Mouse (Mus musculus): ENCODE data around the gene Fkbp1a. TPM values are rescaled to one million over a fixed set of nuclear protein-coding genes. Genes with fewer than 3 reads are reported as not detected.

The Fkbp1a gene
- polyA plus RNA-seq, 1 experiment from 2014 or later, result 561 TPM

- Histone ChIP-seq H3K4me3 (ENCODE audit: low read length) (no peak overlapping the region), H3K9ac (ENCODE audit: low read depth, low read length) (no peak overlapping the region), H3K4me2 (ENCODE audit: low read depth, low read length) (no peak overlapping the region), H3K36me3 (ENCODE audit: control insufficient read depth, insufficient read depth, low read length) (no peaks in the 10 kb centered on the region), H3K9me3 (ENCODE audit: control insufficient read depth, low read length) (no peaks in the 10 kb centered on the region), H3K27ac (ENCODE audit: low read length) (no peak overlapping the region), H3K27me3 (replicated peaks; ENCODE audit: control insufficient read depth, insufficient read depth, low read length) (no peaks in the 10 kb centered on the region), H3K4me1 (ENCODE audit: control insufficient read depth, insufficient read depth, low read length) (no peaks in the 10 kb centered on the region)
- ATAC-seq, result no peak
- WGBS, result 76% methylated on average over 2 of the region's 2 CpGs
These were observed 27.2 kb downstream of the Fkbp1a start for GRCm38 (mm10) chr2:151569452-151569851.

- WGBS, result 59% methylated on average over 17 of the region's 17 CpGs
- H3K9me3 ChIP-seq (ENCODE audit: control insufficient read depth, low read length), result no peaks in the 10 kb centered on the region
- peak within 1 kb of the TSS; percentile 33 for H3K4me2 ChIP-seq (ENCODE audit: low read depth, low read length)
- H3K4me3 ChIP-seq (ENCODE audit: low read length), result peak within 1 kb of the TSS; percentile 16
- H3K36me3 ChIP-seq (ENCODE audit: control insufficient read depth, insufficient read depth, low read length), result no peaks in the 10 kb centered on the region
- ATAC-seq, result peak; percentile 93
- no peaks in the 10 kb centered on the region for H3K27me3 ChIP-seq (replicated peaks; ENCODE audit: control insufficient read depth, insufficient read depth, low read length)
- H3K27ac ChIP-seq (ENCODE audit: low read length), result peak within 1 kb of the TSS; percentile 57
- peaks cover 5% of the 10 kb centered on the region; the same call in 1 of the 2 replicates for H3K4me1 ChIP-seq (ENCODE audit: control insufficient read depth, insufficient read depth, low read length)
- peak within 1 kb of the TSS; percentile 39; the same call in 1 of the 2 replicates for H3K9ac ChIP-seq (ENCODE audit: low read depth, low read length)
These were observed 29.8 kb downstream of the Fkbp1a start, which contains the start of gene Sdcbp2 for GRCm38 (mm10) chr2:151571873-151572700. Gene Sdcbp2 (plus strand): TSS chr2:151572622.

GRCm38 (mm10) chr2:151573667-151574066 is 31.4 kb downstream of the Fkbp1a start:
- Histone ChIP-seq H3K27me3 (replicated peaks; ENCODE audit: control insufficient read depth, insufficient read depth, low read length) (no peaks in the 10 kb centered on the region), H3K9me3 (ENCODE audit: control insufficient read depth, low read length) (no peaks in the 10 kb centered on the region), H3K4me3 (ENCODE audit: low read length) (no peak overlapping the region), H3K4me1 (ENCODE audit: control insufficient read depth, insufficient read depth, low read length) (peaks cover 5% of the 10 kb centered on the region; the same call in 1 of the 2 replicates), H3K27ac (ENCODE audit: low read length) (no peak overlapping the region), H3K9ac (ENCODE audit: low read depth, low read length) (peak overlapping the region; percentile 31; the same call in 1 of the 2 replicates), H3K4me2 (ENCODE audit: low read depth, low read length) (no peak overlapping the region), H3K36me3 (ENCODE audit: control insufficient read depth, insufficient read depth, low read length) (no peaks in the 10 kb centered on the region)
- 73% methylated on average over 3 of the region's 3 CpGs for WGBS
- ATAC-seq, result no peak

DNA sequence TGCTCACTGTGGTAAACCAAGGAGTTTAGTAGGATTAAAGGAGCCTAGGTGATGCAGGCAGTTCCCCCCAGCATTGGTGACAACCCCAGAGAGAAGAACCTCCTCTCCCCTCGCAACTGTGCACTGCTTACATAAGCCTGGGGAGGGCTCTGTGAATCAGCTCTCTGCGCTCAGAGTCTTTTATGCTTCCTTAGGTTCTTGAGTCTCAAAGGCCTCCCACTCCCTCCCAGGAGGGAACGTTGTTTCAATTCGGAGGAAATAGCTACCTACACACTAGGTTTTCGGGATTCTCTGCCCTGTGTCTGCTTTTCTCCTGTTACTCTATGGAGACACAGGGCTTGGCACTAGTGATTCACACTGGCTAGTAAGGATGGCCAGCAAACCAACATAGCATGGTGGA is 32.3 kb downstream of the Fkbp1a start:
- Histone ChIP-seq H3K4me2 (ENCODE audit: low read depth, low read length) (no peak overlapping the region), H3K36me3 (ENCODE audit: control insufficient read depth, insufficient read depth, low read length) (no peaks in the 10 kb centered on the region), H3K27ac (ENCODE audit: low read length) (no peak overlapping the region), H3K4me1 (ENCODE audit: control insufficient read depth, insufficient read depth, low read length) (peaks cover 5% of the 10 kb centered on the region; the same call in 1 of the 2 replicates), H3K27me3 (replicated peaks; ENCODE audit: control insufficient read depth, insufficient read depth, low read length) (no peaks in the 10 kb centered on the region), H3K9ac (ENCODE audit: low read depth, low read length) (no peak overlapping the region), H3K9me3 (ENCODE audit: control insufficient read depth, low read length) (no peaks in the 10 kb centered on the region), H3K4me3 (ENCODE audit: low read length) (no peak overlapping the region)
- ATAC-seq, result no peak
- 67% methylated on average over 5 of the region's 5 CpGs for WGBS

- H3K27me3 ChIP-seq (replicated peaks; ENCODE audit: control insufficient read depth, insufficient read depth, low read length), result no peaks in the 10 kb centered on the region
- no peak for ATAC-seq
- H3K36me3 ChIP-seq (ENCODE audit: control insufficient read depth, insufficient read depth, low read length), result no peaks in the 10 kb centered on the region
- H3K27ac ChIP-seq (ENCODE audit: low read length), result peak overlapping the region; percentile 61; the same call in 1 of the 2 replicates
- H3K4me1 ChIP-seq (ENCODE audit: control insufficient read depth, insufficient read depth, low read length), result peaks cover 5% of the 10 kb centered on the region; the same call in 1 of the 2 replicates
- WGBS, result 22% methylated on average over 7 of the region's 7 CpGs
- no peaks in the 10 kb centered on the region for H3K9me3 ChIP-seq (ENCODE audit: control insufficient read depth, low read length)
- H3K4me3 ChIP-seq (ENCODE audit: low read length), result peak overlapping the region; percentile 42
- peak overlapping the region; percentile 57 for H3K9ac ChIP-seq (ENCODE audit: low read depth, low read length)
- peak overlapping the region; percentile 72 for H3K4me2 ChIP-seq (ENCODE audit: low read depth, low read length)
These were observed 32.9 kb downstream of the Fkbp1a start for GRCm38 (mm10) chr2:151575119-151575698.

GRCm38 (mm10) chr2:151575699-151576389 is 33.6 kb downstream of the Fkbp1a start:
- peak overlapping the region; percentile 61 for H3K27ac ChIP-seq (ENCODE audit: low read length)
- no peaks in the 10 kb centered on the region for H3K36me3 ChIP-seq (ENCODE audit: control insufficient read depth, insufficient read depth, low read length)
- H3K27me3 ChIP-seq (replicated peaks; ENCODE audit: control insufficient read depth, insufficient read depth, low read length), result no peaks in the 10 kb centered on the region
- peak overlapping the region; percentile 42 for H3K4me3 ChIP-seq (ENCODE audit: low read length)
- ATAC-seq, result peak; percentile 76
- peak overlapping the region; percentile 57 for H3K9ac ChIP-seq (ENCODE audit: low read depth, low read length)
- peaks cover 6% of the 10 kb centered on the region; the same call in 1 of the 2 replicates for H3K4me1 ChIP-seq (ENCODE audit: control insufficient read depth, insufficient read depth, low read length)
- H3K9me3 ChIP-seq (ENCODE audit: control insufficient read depth, low read length), result no peaks in the 10 kb centered on the region
- WGBS, result 3% methylated on average over 38 of the region's 38 CpGs
- peak overlapping the region; percentile 72 for H3K4me2 ChIP-seq (ENCODE audit: low read depth, low read length)

GRCm38 (mm10) chr2:151579183-151579582 is 36.9 kb downstream of the Fkbp1a start:
- no peaks in the 10 kb centered on the region for H3K36me3 ChIP-seq (ENCODE audit: control insufficient read depth, insufficient read depth, low read length)
- H3K4me3 ChIP-seq (ENCODE audit: low read length), result no peak overlapping the region
- H3K27ac ChIP-seq (ENCODE audit: low read length), result peak overlapping the region; percentile 79
- H3K4me1 ChIP-seq (ENCODE audit: control insufficient read depth, insufficient read depth, low read length), result peaks cover 7% of the 10 kb centered on the region; the same call in 1 of the 2 replicates
- peak overlapping the region; percentile 26; the same call in 1 of the 2 replicates for H3K4me2 ChIP-seq (ENCODE audit: low read depth, low read length)
- H3K9me3 ChIP-seq (ENCODE audit: control insufficient read depth, low read length), result no peaks in the 10 kb centered on the region
- no peak overlapping the region for H3K9ac ChIP-seq (ENCODE audit: low read depth, low read length)
- 66% methylated on average over 4 of the region's 4 CpGs for WGBS
- ATAC-seq, result peak; percentile 61
- no peaks in the 10 kb centered on the region for H3K27me3 ChIP-seq (replicated peaks; ENCODE audit: control insufficient read depth, insufficient read depth, low read length)

DNA sequence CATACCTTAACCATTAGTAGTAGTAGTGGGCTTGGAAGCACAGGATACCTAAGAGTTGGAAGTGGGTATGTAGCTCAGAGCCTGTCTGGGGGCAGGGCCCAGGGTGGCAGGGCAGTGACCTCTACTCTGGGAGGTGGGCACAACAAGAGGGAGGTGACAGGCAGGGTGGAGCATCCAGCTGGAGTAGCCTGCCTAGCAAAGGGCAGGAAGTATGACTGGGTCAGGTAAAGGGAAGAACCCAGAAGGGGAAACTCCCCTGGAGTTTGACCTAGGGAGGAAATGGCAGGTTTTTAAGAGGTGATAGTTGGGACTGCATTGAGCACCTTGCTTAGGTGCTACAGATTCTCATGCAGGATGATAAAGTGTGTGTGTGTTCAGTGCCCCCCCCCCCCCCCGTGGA is 38.7 kb downstream of the Fkbp1a start:
- H3K27me3 ChIP-seq (replicated peaks; ENCODE audit: control insufficient read depth, insufficient read depth, low read length), result no peaks in the 10 kb centered on the region
- H3K36me3 ChIP-seq (ENCODE audit: control insufficient read depth, insufficient read depth, low read length), result no peaks in the 10 kb centered on the region
- H3K4me3 ChIP-seq (ENCODE audit: low read length), result no peak overlapping the region
- H3K27ac ChIP-seq (ENCODE audit: low read length), result no peak overlapping the region
- no peak overlapping the region for H3K9ac ChIP-seq (ENCODE audit: low read depth, low read length)
- H3K9me3 ChIP-seq (ENCODE audit: control insufficient read depth, low read length), result no peaks in the 10 kb centered on the region
- ATAC-seq, result peak; percentile 58
- WGBS, result 14% methylated on average over 1 of the region's 1 CpGs
- H3K4me1 ChIP-seq (ENCODE audit: control insufficient read depth, insufficient read depth, low read length), result peaks cover 3% of the 10 kb centered on the region; the same call in 1 of the 2 replicates
- no peak overlapping the region for H3K4me2 ChIP-seq (ENCODE audit: low read depth, low read length)

GRCm38 (mm10) chr2:151585934-151586333 is 43.7 kb downstream of the Fkbp1a start:
- Histone ChIP-seq H3K4me3 (ENCODE audit: low read length) (no peak overlapping the region), H3K9ac (ENCODE audit: low read depth, low read length) (no peak overlapping the region), H3K9me3 (ENCODE audit: control insufficient read depth, low read length) (no peaks in the 10 kb centered on the region), H3K27me3 (replicated peaks; ENCODE audit: control insufficient read depth, insufficient read depth, low read length) (no peaks in the 10 kb centered on the region), H3K36me3 (ENCODE audit: control insufficient read depth, insufficient read depth, low read length) (no peaks in the 10 kb centered on the region), H3K4me1 (ENCODE audit: control insufficient read depth, insufficient read depth, low read length) (0 out of 2 replicates have a peak, but pooled peaks cover under 1% of the 10 kb centered on the region), H3K27ac (ENCODE audit: low read length) (no peak overlapping the region), H3K4me2 (ENCODE audit: low read depth, low read length) (no peak overlapping the region)
- WGBS, result 41% methylated on average over 3 of the region's 3 CpGs
- 0 out of 2 replicates have a peak, but pooled peaks have one; percentile 15 for ATAC-seq

Data from intestine, embryonic 16.5 days (tissue).